Mouse (Mus musculus) T-helper 2 cell (primary cell): Measurements from ENCODE around the gene Trim41.

ENCODE experiments used
- in situ Hi-C: fragments of 300-600 bp; cut with MboI, MseI; formaldehyde crosslinking; loops from one replicate; pipeline ENCODE4 v1.15.1; 2025; ENCODE audit warnings: high pct_unique_total_duplicates

Trim41 gene

DNA sequence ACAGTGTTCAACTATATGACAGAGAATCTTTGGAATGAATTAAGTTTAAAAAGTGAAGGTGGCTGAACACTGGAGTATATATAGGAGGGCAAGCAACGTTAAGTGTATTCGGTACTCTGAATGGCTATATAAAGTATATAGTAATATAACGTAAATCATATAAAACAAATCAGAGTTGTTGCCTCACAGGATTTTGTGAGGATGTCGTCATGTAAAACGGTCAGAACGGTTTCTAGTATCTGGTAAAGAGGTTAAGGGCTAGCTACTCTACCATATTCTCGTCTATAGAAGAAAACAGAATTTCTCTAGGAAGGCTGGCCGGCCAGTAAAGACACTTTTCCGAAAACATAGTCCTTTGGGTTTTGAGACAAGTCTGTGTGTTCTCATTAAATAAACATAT is 641 bp upstream of the Trim41 start:
- in situ Hi-C loops = loop anchor here (5.0 to 25.0 kb wide), 3 partner anchors 40 to 1487 kb away; partner anchors contain the start of gene Cnot6

DNA sequence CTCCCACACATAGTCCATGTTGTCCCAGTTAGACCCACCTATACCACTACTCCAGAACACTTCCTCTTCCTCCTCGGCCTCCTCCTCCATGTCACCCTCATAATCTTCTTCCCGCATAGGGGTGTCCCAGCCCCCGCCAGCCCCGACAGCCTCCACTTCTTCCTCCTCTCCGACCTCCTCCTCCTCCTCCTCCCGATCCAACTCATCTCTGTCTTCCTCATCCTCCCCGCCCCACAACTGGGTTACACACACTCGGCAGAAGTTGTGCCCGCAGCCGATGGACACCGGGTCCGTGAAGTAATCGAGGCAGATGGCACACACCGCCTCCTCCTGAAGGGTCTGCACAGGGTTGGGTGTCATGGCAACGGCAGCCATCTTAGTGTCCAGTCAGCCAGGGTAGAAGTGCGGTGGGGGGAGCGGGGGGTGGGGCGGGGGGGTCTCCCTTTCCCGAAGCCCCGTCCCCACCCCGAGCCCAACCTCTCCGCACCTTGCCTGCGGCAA is 822 bp downstream of the Trim41 start:
- in situ Hi-C loops = loop anchor here (5.0 to 25.0 kb wide), 3 partner anchors 41 to 1488 kb away; partner anchors contain the start of gene Cnot6

GRCm38 (mm10) chr11:48815851-48816250 is 1.3 kb downstream of the Trim41 start:
- in situ Hi-C loops = loop anchor here (5.0 to 25.0 kb wide), 3 partner anchors 41 to 1489 kb away; partner anchors contain the start of gene Cnot6

DNA sequence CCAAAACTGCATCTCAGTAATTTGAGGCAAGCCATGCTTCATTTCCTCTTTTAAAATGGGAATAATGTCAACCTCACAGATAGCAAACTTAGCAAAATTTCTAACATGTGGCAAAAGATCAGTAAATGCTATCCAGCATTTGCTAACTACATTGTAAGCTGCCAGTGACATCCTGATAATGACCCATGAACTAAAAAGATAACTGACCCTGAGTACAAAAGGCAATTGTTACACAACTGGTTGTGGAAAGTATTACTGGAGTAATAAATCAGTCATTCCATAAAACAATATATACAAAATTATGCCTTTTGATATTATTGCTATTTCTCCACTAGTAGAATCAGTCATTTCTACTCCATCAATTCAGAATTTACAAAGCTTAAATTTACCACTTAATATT is 3.4 kb downstream of the Trim41 start:
- in situ Hi-C loops = loop anchor here (10.0 to 25.0 kb wide), 2 partner anchors 899 to 1491 kb away; partner anchors contain the start of gene Cnot6

- in situ Hi-C loops = loop anchor here (10.0 to 25.0 kb wide), 2 partner anchors 902 to 1495 kb away; partner anchors contain the start of gene Cnot6
Observed at GRCm38 (mm10) chr11:48810142-48810541, 7.0 kb downstream of the Trim41 start.

DNA sequence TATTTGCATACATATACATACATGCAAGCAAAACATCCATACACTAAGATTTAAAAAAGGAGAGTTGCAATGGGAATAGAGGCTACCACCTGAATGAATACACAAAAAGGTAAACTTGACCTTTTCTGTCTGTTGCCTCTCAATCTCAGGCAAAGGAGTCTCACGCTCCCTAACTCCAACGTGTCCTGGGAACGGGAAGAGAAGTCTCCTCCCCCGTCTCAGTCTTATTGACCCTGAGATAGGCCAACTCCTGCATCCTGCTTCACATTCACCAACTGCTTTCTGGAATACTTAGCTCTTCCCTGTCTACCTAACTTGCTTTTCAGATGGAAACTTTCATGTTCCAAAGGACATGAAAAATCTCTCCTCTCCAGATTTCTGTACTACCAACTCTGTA is 7.7 kb downstream of the Trim41 start:
- in situ Hi-C loops = loop anchor here (25.0 kb wide), 1 partner anchor 903 kb away; the partner anchor contains the start of gene Cnot6

GRCm38 (mm10) chr11:48808737-48809433 is 8.3 kb downstream of the Trim41 start:
- in situ Hi-C loops = loop anchor here (25.0 kb wide), 1 partner anchor 903 kb away; the partner anchor contains the start of gene Cnot6

DNA sequence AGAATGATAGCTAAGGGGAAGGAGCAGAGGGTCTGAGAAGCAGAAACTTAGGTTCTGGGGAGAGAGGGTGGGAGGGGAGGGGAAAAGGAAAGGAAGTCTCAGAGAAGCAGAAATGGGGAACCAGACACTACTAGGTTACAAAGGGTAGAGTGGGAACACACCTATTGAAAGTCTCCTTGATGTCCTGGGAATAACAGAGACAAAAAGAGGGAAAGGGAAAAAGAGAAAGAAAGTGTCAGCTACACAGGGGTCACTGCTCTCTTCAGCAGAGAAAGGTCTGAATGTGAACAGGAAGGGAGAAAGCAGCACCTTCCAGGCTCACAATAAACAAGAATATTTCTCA is 8.9 kb downstream of the Trim41 start:
- in situ Hi-C loops = loop anchor here (25.0 kb wide), 1 partner anchor 904 kb away; the partner anchor contains the start of gene Cnot6

DNA sequence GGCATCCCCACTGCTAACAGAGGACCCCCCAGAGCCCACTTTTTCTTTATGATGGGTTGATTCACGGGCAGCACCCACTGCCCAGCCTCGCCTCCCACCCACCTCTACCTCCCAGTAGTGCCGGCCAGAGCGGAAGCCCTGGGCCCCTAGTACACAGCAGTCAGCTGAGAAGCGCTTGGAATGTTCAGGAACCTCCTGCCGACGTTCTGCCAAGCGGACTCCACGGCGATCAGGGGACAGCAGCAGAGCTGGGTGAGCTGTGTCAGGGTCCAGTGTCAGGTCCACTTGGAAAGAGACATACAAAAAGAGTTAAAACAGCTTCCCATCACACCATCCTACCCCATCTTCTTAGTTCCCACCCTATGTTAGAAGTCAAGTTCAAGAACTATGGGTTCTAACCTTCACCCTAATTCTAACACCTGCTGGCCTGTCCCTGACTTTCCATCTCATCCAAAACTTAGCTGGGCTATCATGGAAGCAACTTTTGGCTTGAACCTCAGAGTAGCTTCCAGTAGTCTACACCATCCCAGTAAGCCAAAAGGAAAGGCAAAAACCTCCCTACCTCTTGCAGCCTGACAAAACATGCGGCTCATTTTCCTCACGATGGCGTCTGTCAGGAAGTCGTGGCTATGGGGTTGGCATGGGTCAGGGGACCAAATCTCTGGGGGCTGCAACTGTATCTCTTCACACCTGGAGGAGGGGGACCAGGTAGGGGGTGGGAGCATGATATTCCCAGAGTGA is 9.4 kb downstream of the Trim41 start:
- in situ Hi-C loops = loop anchor here (25.0 kb wide), 1 partner anchor 905 kb away; the partner anchor contains the start of gene Cnot6

DNA sequence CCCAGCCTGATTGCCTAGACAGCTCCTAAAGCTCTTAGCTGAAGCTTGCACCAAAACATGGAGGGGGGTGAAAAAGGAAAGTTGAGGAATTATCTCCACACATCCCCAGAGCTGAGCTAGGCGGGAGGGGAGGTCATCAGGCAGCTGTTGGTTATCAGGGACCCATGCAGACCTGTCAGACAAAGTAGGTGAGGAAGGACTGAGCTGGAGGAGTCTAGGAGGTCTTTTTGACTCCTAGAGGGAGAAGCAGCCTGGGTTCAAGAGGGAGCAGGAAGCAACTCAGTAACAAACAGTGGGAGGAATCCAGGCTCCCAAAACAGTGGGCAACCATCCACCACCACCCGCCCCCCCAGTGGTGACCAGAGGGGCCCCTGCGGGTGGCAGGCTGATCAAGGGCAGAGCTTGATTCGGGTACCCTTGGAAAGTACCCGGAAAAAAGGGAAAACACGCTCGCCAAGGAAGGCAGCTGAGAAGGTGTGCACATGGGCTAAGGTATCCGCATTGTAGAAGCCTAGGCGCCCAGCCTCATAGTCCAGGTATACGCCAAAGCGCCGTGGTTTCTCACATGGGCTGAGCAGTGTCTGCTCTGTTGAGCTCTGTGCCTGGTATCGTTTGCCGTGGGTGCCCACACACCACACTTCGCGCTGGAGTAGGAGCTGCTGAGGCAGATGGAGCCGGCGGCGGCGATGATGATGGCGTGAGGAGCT is 10.1 kb downstream of the Trim41 start:
- in situ Hi-C loops = loop anchor here (25.0 kb wide), 1 partner anchor 905 kb away; the partner anchor contains the start of gene Cnot6

- in situ Hi-C loops = loop anchor here (5.0 to 25.0 kb wide), 2 partner anchors 442 to 907 kb away; partner anchors contain the start of gene Cnot6
Observed at GRCm38 (mm10) chr11:48804922-48805321, 12.2 kb downstream of the Trim41 start.

DNA sequence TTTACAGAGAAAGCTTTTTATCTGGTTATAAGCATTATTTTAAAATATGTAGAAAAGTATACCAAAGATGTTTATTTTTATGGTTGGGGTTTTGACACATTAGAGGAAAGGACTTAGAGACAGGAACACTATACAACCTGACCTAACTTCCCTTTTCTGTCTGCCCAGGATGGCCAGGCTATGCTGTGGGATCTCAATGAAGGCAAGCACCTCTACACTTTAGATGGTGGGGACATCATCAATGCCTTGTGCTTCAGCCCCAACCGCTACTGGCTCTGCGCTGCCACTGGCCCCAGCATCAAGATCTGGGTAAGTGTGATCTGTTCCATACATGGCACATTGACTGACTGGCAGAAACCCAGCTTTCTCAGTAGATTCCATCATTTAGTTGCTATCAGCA is 13.2 kb downstream of the Trim41 start:
- in situ Hi-C loops = loop anchor here (5.0 to 25.0 kb wide), 2 partner anchors 443 to 908 kb away; partner anchors contain the start of gene Cnot6

- in situ Hi-C loops = loop anchor here (5.0 to 25.0 kb wide), 2 partner anchors 445 to 910 kb away; partner anchors contain the start of gene Cnot6
Observed at GRCm38 (mm10) chr11:48801831-48802772, 15.1 kb downstream of the Trim41 start.

DNA sequence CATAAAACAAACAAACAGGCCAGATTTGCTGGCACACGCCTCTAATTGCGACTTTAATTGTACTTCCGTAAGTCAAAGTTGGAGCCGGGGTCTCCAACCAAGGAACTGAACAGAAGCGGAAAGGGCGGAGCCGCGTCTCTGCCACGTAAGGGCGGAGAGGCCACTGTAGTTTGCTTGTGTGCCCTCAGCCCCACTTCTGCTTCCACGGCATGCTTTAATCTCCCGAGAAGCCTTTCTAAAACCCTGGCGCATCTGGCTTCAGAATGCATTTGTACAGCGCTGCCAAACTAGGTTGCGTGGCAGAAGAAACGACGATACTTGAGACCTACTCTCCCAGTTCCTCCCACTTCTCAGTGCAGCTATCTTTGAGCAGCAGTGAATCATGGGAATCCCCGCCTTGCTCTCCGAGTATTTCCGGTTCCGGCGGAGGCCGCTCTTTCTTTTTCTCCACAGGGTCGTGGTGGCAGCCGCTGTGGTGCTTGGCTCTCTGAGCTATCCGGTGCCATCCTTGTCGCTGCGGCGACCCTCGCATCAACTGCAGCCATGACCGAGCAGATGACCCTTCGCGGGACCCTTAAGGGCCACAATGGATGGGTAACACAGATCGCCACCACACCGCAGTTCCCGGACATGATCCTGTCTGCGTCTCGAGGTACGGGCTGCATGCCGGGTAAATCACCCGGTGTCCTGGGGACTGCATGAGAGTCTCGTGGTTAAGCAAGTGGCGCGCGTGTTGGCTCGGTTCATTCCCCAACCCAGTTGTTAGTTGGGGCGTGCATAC is 17.0 kb downstream of the Trim41 start, which contains the start of gene Rack1:
Gene Rack1 (plus strand): TSS at position 412 of the 781 bp plus-strand sequence.
- in situ Hi-C loops = loop anchor here (5.0 to 25.0 kb wide), 3 partner anchors 297 to 912 kb away; partner anchors contain the start of gene Cnot6

GRCm38 (mm10) chr11:48798984-48799920 is 17.9 kb downstream of the Trim41 start:
- in situ Hi-C loops = loop anchor here (5.0 kb wide), 1 partner anchor 298 kb away; no protein-coding TSS in a partner anchor

GRCm38 (mm10) chr11:48798308-48798707 is 18.8 kb downstream of the Trim41 start:
- in situ Hi-C loops = loop anchor here (5.0 kb wide), 1 partner anchor 299 kb away; no protein-coding TSS in a partner anchor

DNA sequence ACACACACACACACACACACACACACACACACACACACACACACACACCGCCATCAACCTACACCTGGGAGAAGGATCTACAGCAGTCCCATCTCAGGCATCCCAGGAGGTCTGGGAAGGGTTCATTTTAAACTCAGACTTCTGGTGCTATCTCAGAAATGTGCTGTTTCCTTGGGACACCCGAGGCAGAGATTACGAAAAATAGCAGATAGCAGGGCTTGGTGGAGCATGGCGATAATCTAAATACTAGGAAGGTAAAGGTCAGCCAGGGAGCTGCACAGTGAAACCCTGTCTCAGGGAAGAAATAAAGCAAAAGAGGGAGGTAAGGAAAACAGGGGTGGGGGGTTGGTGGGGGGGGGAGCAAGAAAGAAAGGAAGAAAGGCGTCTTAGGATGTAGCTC is 19.9 kb downstream of the Trim41 start:
- in situ Hi-C loops = loop anchor here (5.0 kb wide), 1 partner anchor 300 kb away; no protein-coding TSS in a partner anchor

GRCm38 (mm10) chr11:48796290-48796689 is 20.9 kb downstream of the Trim41 start:
- in situ Hi-C loops = loop anchor here (5.0 kb wide), 1 partner anchor 301 kb away; no protein-coding TSS in a partner anchor
